Mouse (Mus musculus): Measurements from ENCODE around the gene Cdh8.
"Not testable (repeated sequence)": the region's sequence is repeated elsewhere in the genome, so short reads cannot be mapped to it uniquely, and the experiment has no call there.

The Cdh8 gene

GRCm38 (mm10) chr8:99280375-99280774 lies 135.9 kb downstream of the Cdh8 start:
- no peak for DNase-seq (ENCODE audit: low read depth)

DNA sequence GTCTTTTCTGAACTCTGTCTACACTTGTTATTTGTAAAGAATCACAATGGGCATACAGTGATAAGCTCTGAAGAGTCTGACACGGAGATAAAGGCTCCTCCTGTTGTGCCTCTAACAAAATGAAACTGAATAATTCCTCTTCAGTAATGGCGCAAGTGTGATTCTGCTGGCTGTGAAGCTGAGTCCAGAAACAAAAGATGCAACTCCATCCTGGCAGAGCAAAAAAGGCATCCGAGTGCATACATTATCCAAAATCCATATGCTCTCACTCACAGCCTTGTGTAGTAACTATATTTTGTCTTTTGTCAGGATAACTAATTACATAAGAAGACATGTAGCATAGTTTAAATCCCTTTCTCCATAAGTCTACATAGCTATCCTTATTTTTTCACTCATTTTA lies 149.1 kb downstream of the Cdh8 start:
- no peak for DNase-seq (ENCODE audit: low read depth)

DNA sequence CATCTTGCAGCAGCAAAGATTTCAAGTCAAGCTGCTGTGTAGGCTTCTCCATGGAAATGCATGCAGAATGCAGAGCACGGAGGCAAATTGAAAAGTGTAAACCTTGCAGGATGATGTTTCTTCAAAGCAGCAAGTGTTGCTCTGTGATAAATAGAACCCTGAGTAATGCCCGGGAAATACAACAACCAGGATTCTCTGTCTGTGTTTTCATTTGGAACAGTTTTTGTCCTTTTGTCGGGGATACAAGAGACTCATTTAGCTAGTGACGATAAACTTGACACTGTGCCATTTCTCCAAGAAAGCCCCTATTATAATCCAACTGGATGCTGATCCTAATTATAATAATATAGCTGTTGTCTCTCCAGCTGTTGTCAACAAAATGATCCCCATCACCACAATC lies 181.9 kb downstream of the Cdh8 start:
- no peak for DNase-seq (ENCODE audit: low read depth)

GRCm38 (mm10) chr8:99223697-99224096 lies 192.6 kb downstream of the Cdh8 start:
- no peak for DNase-seq (ENCODE audit: low read depth)

- DNase-seq (ENCODE audit: low read depth) = no peak
These were observed 211.1 kb downstream of the Cdh8 start for GRCm38 (mm10) chr8:99205194-99205593.

DNA sequence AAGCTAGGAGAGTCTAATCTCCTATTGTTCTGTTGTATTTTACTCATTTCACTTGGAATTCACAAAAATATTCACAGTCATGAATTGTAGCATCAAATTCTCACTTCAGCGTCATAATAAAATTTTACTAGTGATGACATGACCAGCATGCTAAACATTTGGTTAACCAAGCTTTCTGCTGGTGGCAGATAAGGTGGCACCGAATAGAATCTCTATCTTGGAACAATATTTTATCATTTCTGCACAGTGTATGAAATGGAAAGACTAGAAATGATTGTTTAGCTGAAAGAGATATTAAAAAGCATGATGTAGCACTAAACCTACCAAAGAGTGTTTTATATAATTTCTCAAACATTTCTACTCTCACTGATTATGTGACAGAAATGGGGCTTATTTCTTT lies 225.6 kb downstream of the Cdh8 start:
- no peak for DNase-seq (ENCODE audit: low read depth)

DNA sequence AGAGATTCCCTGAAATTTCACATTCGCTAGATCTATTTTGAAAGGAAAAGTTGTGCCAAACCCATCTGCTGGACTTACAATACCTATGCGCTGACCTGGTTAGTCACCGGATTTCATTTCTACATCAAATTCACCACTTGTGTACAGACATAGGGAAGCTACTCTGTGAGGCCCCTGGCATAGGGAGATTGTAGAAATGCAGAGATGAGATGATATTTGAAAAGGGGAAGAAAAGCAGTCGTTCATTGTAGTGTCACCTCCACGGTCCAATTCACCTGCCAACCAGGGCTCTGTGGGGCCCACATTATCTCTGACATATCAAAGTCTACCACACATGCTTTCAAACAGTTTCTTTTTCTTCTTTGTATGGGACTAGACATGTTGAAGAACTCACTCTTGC lies 229.4 kb downstream of the Cdh8 start:
- DNase-seq (ENCODE audit: low read depth) = no peak

DNA sequence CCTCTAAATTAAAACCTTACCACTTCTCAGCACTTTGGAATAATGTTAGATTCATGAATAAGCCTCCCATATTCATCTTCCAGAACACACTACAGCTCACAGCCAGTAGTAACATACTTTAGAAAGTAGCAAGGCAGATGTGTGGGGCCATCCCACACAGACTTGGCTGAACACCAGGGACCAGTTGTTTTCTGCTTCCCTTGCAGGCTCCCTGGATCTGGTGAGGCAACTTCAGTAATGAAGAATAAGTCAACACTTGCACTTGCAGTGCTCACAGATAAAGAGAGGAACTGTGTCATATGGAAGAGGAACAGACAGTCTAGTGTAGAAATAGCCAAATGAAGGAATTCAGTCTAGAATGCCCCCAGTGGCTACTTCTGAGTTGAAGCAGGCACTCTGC lies 232.1 kb downstream of the Cdh8 start:
- no peak for DNase-seq (ENCODE audit: low read depth)

DNA sequence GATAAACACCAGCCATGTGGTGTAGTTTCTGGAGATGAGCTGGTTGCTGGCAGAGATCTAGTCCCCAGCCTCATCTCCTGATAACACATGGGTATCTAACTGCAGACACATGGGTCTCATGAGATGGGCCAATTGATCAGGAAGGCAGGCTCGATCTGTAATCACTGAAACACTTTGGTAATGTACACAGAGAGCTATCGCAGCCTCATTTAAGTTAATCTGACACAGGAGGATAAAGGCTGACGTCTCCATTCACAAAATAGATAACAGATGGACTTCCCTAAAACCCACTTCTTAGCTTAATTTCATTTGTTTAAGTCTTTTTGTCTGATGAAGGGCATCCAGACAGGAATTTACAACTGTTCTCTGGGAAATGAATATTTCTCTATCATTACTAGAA lies 249.3 kb downstream of the Cdh8 start:
- no peak for DNase-seq (ENCODE audit: low read depth)

DNA sequence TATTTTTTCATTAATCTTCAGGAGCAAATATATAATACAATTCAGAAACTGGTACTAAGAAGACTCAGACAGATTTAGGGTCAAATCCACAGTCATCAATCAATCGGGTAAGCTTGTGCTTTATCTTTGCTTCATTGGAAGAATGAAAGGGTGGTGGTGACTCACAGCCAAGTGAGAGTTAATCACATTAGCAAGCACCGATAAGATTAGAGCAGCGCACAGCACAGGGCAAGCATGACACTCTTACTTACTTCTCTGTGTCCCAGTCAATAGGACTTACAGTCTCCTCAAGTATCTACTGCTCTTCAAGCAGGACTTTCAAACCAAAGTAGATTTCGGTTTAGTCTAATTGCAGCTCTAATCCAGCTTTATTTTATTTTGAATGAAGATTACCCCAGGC lies 254.6 kb downstream of the Cdh8 start:
- DNase-seq (ENCODE audit: low read depth) = no peak

GRCm38 (mm10) chr8:99145436-99145835 lies 270.8 kb downstream of the Cdh8 start:
- no peak for DNase-seq (ENCODE audit: low read depth)

GRCm38 (mm10) chr8:99144761-99145160 lies 271.5 kb downstream of the Cdh8 start:
- not testable (repeated sequence) for DNase-seq (ENCODE audit: low read depth)

- DNase-seq (ENCODE audit: low read depth) = no peak
These were observed 317.8 kb downstream of the Cdh8 start for GRCm38 (mm10) chr8:99098453-99098852.

DNA sequence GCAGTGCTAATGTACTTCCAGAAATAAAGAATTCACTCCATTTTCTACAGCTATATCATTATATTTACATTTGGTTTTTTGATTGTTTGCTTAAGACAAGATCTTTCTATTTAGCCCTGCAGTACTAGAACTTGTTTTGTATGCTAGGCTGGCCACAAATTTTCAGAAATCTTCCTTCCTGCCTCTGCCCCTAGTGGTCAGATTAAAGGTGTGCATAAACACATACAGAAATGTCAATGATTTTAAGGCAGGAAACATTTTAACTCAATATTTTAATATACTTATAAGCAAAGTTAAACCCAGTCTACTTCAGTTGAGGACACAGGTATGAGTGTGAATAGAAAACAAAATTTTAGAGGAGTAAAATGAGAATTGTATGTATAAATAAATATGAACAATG lies 364.9 kb downstream of the Cdh8 start:
- no peak for DNase-seq (ENCODE audit: low read depth)

GRCm38 (mm10) chr8:99048664-99049363 lies 367.5 kb downstream of the Cdh8 start:
- DNase-seq (ENCODE audit: low read depth) = no peak

GRCm38 (mm10) chr8:99040423-99040822 lies 375.8 kb downstream of the Cdh8 start:
- no peak for DNase-seq (ENCODE audit: low read depth)

- DNase-seq (ENCODE audit: low read depth) = no peak
These were observed 385.2 kb downstream of the Cdh8 start for GRCm38 (mm10) chr8:99031060-99031459.

Measured in induced T-regulatory cell, adult 2 months (primary cell).